In genomic region chr14:21790585-21791251, GRCm38 (mm10) we compare ENCODE assay signal across 16 mouse cellular contexts. TPM values are rescaled to one million over a fixed set of nuclear protein-coding genes. Genes with fewer than 3 reads are reported as not detected.
"Had no signal": no experiment of that assay in that cellular context is flagged by ENCODE, and none has a peak within 500 bp of the region (broad histone marks: within the 10 kb centered on the region; RNA-seq: fewer than 3 reads in every experiment).

No protein-coding gene starts in this region.

- DNase-seq: kidney, adult 11 months; kidney, postnatal 25 days; layer of hippocampus, adult 9-11 months; left cerebral cortex, postnatal 4 days; lung, adult 18-20 months; retina, postnatal 1 day; right cerebral cortex, postnatal 4 days; thymus, adult 2 months; thymus, postnatal 25 days had no signal

- H3K9me3 ChIP-seq: limb, embryonic 13.5 days; midbrain, embryonic 12.5 days; neural tube, embryonic 13.5 days had no signal

- H3K27me3 ChIP-seq: limb, embryonic 13.5 days; midbrain, embryonic 12.5 days; neural tube, embryonic 13.5 days had no signal

- H3K4me2 ChIP-seq: hindbrain, embryonic 14.5 days; limb, embryonic 13.5 days; midbrain, embryonic 12.5 days; neural tube, embryonic 13.5 days had no signal

- ATAC-seq: midbrain, embryonic 16.5 days had no signal

- H3K4me3 ChIP-seq: limb, embryonic 13.5 days; midbrain, embryonic 12.5 days; neural tube, embryonic 13.5 days had no signal

- H3K4me1 ChIP-seq: neural tube, embryonic 13.5 days had no signal

- H3K9ac ChIP-seq: hindbrain, embryonic 14.5 days; limb, embryonic 13.5 days; midbrain, embryonic 12.5 days; neural tube, embryonic 13.5 days had no signal

- H3K27ac ChIP-seq: hindbrain, embryonic 14.5 days; limb, embryonic 13.5 days; midbrain, embryonic 12.5 days; neural tube, embryonic 13.5 days; stomach, postnatal 0 days had no signal

RNA-seq across cellular contexts. Expression of gene Dusp13, which starts 39.7 kb away (rescaled TPM):
- total RNA-seq: left cerebral cortex, postnatal 4 days; megakaryocyte-erythroid progenitor cell, adult 5-6 weeks had no signal
- polyA plus RNA-seq: midbrain, embryonic 12.5 days; midbrain, embryonic 16.5 days; neural tube, embryonic 13.5 days had no signal
